Mouse (Mus musculus): Measurements from ENCODE around the gene Pkp1. TPM values are rescaled to one million over a fixed set of nuclear protein-coding genes. Genes with fewer than 3 reads are reported as not detected.

Pkp1 gene
- polyA plus RNA-seq, 1 experiment from 2014 or later = 14.7 TPM

DNA sequence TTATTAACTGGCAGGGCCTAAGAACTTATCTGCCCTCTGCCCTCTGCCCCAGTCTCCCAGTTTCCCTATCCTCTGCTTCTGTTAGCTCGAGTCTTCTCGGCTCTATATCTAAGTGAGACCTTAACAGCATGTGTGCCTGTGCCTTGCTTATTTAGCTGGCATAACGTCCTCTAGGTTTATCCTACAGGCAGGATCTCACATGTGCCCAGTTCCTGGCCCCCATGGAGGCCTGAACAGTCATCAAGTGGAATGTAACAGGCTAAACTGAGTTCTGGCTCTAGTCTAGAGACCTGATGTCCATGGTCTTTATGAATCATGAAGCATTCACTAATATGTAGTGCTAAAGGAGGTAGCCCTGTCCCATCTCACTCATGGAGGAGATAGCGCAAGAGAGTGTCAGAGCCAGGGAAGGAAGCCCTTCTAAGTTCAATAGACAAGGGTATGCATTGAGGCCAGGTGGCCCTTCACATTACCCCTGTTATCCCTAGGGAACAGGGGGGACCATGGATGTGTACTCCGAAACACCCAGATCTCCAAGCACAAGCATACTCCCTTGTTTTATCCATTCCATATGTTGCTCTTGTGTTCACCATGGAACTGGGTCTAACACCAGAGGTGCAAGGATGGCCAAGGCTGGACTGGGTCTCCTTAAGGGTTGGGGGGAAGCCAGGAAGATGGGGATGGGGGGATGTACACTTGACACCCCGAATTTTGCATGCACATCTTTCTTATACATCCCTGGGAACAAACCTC, 64.2 kb downstream of the Pkp1 start:
- Histone ChIP-seq H3K4me1 (peaks cover 11% of the 10 kb centered on the region), H3K27me3 (no peaks in the 10 kb centered on the region), H3K27ac (no peak overlapping the region), H3K9me3 (no peaks in the 10 kb centered on the region), H3K4me3 (no peak overlapping the region), H3K36me3 (no peaks in the 10 kb centered on the region), H3K4me2 (no peak overlapping the region), H3K9ac (no peak overlapping the region)
- WGBS = 83% methylated on average over 6 of the region's 6 CpGs
- ATAC-seq (ENCODE audit: insufficient number of reproducible peaks, insufficient read depth, low FRiP score, low TSS enrichment, low read depth) = no peak

- no peak for ATAC-seq (ENCODE audit: insufficient number of reproducible peaks, insufficient read depth, low FRiP score, low TSS enrichment, low read depth)
- 79% methylated on average over 4 of the region's 4 CpGs for WGBS
- H3K4me3 ChIP-seq = no peak overlapping the region
- H3K27ac ChIP-seq = no peak overlapping the region
- H3K27me3 ChIP-seq = no peaks in the 10 kb centered on the region
- no peak overlapping the region for H3K4me2 ChIP-seq
- H3K4me1 ChIP-seq = peaks cover 11% of the 10 kb centered on the region
- no peaks in the 10 kb centered on the region for H3K36me3 ChIP-seq
- no peaks in the 10 kb centered on the region for H3K9me3 ChIP-seq
- no peak overlapping the region for H3K9ac ChIP-seq
These were observed 65.8 kb downstream of the Pkp1 start for GRCm38 (mm10) chr1:135853200-135853599.

DNA sequence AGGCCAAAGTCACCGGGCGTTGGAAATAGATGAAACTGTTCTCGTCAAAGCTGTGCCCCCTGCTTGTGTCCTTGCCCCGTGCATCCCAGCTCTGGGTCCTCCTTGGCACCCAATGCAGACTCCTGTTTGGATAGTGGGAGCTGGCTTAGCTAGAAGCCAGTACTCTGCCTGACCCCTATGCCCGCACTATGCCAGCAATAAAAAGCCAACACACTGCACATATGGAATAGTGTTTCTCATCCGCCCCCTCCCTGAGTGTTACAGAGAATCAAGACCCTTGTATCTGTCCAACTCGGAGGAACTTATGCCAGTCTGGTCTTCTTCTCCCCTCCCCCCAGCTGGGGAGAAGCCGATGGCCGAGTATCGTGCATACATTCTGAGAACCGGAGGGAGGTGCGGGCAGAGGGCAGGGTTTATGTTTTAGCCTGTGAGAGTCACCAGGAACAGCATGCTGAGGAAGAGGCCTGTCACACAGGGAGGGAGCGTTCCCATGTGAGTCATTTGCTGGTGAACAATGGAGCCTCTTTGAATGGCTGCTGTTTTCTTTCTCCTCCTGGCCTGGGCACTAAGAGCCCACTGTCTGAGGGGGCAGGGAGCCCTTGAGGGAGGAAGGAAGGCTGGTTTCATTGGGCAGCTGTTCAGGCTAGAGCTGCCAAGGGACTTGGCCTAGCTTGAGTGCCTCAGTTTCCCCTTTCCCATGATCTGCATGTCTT, 66.8 kb downstream of the Pkp1 start:
- Histone ChIP-seq H3K9me3 (no peaks in the 10 kb centered on the region), H3K9ac (no peak overlapping the region), H3K4me2 (no peak overlapping the region), H3K27ac (no peak overlapping the region), H3K36me3 (no peaks in the 10 kb centered on the region), H3K27me3 (no peaks in the 10 kb centered on the region), H3K4me1 (peaks cover 11% of the 10 kb centered on the region), H3K4me3 (no peak overlapping the region)
- WGBS = 47% methylated on average over 13 of the region's 13 CpGs
- ATAC-seq (ENCODE audit: insufficient number of reproducible peaks, insufficient read depth, low FRiP score, low TSS enrichment, low read depth) = no peak

DNA sequence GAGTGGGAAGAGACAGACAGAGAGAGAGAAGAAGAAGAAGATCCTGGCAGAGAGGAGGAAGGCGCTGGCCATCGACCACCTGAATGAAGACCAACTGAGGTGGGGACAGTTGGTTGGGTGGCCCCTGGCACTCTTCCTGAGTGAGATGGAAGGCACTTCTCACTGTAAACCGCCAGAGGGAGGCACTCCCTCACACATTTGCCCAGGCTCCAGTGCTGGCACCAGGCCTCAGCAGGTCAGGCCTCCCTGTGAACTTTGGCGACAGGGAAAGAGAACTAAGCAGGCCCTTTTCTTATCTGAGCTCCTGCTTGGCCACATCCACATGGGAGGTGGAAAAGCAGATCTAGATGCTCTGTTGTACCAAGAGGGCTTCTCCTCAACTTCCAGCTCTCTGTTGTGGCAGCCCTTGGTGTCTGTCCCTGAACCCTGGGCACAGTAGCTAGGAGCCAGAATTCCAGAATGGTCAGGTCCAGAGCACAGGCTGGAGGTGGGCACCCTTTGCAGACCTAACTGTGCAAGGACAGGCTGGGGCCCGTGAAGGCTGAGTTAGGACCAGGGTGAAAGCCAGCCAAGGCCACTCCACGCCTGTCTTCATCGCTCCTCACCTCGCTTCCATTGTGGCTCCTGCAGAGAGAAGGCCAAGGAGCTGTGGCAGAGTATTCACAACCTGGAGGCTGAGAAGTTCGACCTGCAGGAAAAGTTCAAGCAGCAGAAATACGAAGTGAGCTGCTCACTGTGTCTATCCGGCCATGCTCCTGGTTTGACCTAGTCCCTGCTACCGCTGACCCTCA, 68.1 kb downstream of the Pkp1 start:
- H3K36me3 ChIP-seq = no peaks in the 10 kb centered on the region
- WGBS = 75% methylated on average over 12 of the region's 12 CpGs
- H3K4me2 ChIP-seq = no peak overlapping the region
- peaks cover 11% of the 10 kb centered on the region for H3K4me1 ChIP-seq
- no peak overlapping the region for H3K9ac ChIP-seq
- H3K9me3 ChIP-seq = no peaks in the 10 kb centered on the region
- no peak; the same call in 1 of the 2 replicates for ATAC-seq (ENCODE audit: insufficient number of reproducible peaks, insufficient read depth, low FRiP score, low TSS enrichment, low read depth)
- no peak overlapping the region for H3K4me3 ChIP-seq
- no peaks in the 10 kb centered on the region for H3K27me3 ChIP-seq
- no peak overlapping the region for H3K27ac ChIP-seq

DNA sequence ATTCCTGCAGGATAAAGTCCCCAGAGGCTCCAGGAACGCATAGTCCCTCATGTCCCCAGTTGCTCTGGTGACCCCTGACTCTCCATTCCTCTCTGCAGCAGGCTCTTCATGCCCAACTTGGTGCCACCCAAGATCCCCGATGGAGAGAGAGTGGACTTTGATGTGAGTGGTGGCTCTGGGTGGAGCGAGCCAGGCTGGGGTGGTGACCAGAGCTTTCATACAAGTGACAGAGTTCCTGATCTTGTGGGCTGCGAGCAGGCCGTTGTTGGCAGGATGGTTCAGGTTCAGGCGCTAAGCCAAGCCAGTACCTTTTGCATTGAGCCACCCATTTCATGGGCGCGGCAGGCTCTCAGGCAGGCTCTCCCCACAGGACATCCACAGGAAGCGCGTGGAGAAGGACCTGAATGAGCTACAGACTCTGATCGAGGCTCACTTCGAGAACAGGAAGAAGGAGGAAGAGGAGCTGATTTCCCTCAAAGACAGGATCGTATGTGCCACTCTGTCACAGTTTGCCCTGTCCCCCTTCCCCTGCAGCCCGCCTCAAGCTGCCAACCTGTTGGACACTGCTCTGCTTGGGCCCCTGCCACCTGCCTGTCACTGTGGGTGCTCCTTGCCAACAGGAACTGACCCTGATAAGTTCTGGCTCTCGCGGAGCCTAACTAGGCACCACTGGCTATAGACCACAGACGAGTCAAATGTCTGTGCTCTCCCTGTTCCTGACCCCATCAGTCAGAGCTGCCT, 71.2 kb downstream of the Pkp1 start:
- Histone ChIP-seq H3K4me1 (peaks cover 11% of the 10 kb centered on the region), H3K9ac (no peak overlapping the region), H3K36me3 (no peaks in the 10 kb centered on the region), H3K27ac (no peak overlapping the region), H3K9me3 (no peaks in the 10 kb centered on the region), H3K4me3 (no peak overlapping the region), H3K27me3 (no peaks in the 10 kb centered on the region), H3K4me2 (no peak overlapping the region)
- whole genome bisulfite sequencing = 82% methylated on average over 17 of the region's 17 CpGs
- ATAC-seq (ENCODE audit: insufficient number of reproducible peaks, insufficient read depth, low FRiP score, low TSS enrichment, low read depth) = no peak

- ATAC-seq (ENCODE audit: insufficient number of reproducible peaks, insufficient read depth, low FRiP score, low TSS enrichment, low read depth) = no peak
- H3K36me3 ChIP-seq = no peaks in the 10 kb centered on the region
- no peak overlapping the region for H3K9ac ChIP-seq
- no peak overlapping the region for H3K4me3 ChIP-seq
- H3K27me3 ChIP-seq = no peaks in the 10 kb centered on the region
- no peak overlapping the region for H3K4me2 ChIP-seq
- WGBS = 28% methylated on average over 6 of the region's 6 CpGs
- H3K4me1 ChIP-seq = peaks cover 6% of the 10 kb centered on the region
- H3K27ac ChIP-seq = no peak overlapping the region
- no peaks in the 10 kb centered on the region for H3K9me3 ChIP-seq
These were observed 71.9 kb downstream of the Pkp1 start for GRCm38 (mm10) chr1:135847139-135847562.

- no peak overlapping the region for H3K4me2 ChIP-seq
- H3K4me1 ChIP-seq = peaks cover under 1% of the 10 kb centered on the region; the same call in 1 of the 2 replicates
- no peak overlapping the region for H3K9ac ChIP-seq
- 68% methylated on average over 5 of the region's 5 CpGs for WGBS
- no peak overlapping the region for H3K4me3 ChIP-seq
- no peak for ATAC-seq (ENCODE audit: insufficient number of reproducible peaks, insufficient read depth, low FRiP score, low TSS enrichment, low read depth)
- H3K36me3 ChIP-seq = no peaks in the 10 kb centered on the region
- H3K9me3 ChIP-seq = no peaks in the 10 kb centered on the region
- H3K27me3 ChIP-seq = no peaks in the 10 kb centered on the region
- no peak overlapping the region for H3K27ac ChIP-seq
These were observed 72.4 kb downstream of the Pkp1 start for GRCm38 (mm10) chr1:135846632-135847031.

DNA sequence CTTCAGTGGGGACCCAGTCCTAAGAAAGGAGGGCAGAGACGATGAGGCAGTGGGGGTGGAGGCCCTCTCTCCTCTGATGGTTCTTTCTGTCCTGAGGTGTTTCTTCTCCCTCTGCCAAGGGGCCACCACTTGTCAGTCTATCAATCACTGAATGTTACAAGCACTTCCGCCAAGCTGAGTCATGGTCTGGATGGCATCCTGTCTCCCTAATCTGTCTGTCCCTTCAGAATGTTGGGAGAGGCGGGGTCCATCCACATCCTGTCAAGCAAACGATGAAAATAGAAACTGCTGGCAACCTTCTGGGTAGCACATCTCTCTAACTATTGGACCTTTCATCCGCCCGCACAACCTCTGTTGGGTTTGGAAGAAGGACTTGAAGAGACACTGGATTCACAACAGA, 74.5 kb downstream of the Pkp1 start:
- no peaks in the 10 kb centered on the region for H3K36me3 ChIP-seq
- H3K4me1 ChIP-seq = no peaks in the 10 kb centered on the region
- H3K9me3 ChIP-seq = no peaks in the 10 kb centered on the region
- WGBS = 71% methylated on average over 6 of the region's 6 CpGs
- H3K27ac ChIP-seq = no peak overlapping the region
- no peak overlapping the region for H3K4me3 ChIP-seq
- H3K4me2 ChIP-seq = no peak overlapping the region
- no peaks in the 10 kb centered on the region for H3K27me3 ChIP-seq
- no peak overlapping the region for H3K9ac ChIP-seq
- ATAC-seq (ENCODE audit: insufficient number of reproducible peaks, insufficient read depth, low FRiP score, low TSS enrichment, low read depth) = no peak

GRCm38 (mm10) chr1:135843519-135844262, 75.3 kb downstream of the Pkp1 start:
- Histone ChIP-seq H3K36me3 (no peaks in the 10 kb centered on the region), H3K9me3 (no peaks in the 10 kb centered on the region), H3K4me1 (no peaks in the 10 kb centered on the region), H3K4me2 (no peak overlapping the region), H3K27ac (no peak overlapping the region), H3K27me3 (no peaks in the 10 kb centered on the region), H3K9ac (no peak overlapping the region), H3K4me3 (no peak overlapping the region)
- WGBS = 83% methylated on average over 10 of the region's 10 CpGs
- no peak for ATAC-seq (ENCODE audit: insufficient number of reproducible peaks, insufficient read depth, low FRiP score, low TSS enrichment, low read depth)

DNA sequence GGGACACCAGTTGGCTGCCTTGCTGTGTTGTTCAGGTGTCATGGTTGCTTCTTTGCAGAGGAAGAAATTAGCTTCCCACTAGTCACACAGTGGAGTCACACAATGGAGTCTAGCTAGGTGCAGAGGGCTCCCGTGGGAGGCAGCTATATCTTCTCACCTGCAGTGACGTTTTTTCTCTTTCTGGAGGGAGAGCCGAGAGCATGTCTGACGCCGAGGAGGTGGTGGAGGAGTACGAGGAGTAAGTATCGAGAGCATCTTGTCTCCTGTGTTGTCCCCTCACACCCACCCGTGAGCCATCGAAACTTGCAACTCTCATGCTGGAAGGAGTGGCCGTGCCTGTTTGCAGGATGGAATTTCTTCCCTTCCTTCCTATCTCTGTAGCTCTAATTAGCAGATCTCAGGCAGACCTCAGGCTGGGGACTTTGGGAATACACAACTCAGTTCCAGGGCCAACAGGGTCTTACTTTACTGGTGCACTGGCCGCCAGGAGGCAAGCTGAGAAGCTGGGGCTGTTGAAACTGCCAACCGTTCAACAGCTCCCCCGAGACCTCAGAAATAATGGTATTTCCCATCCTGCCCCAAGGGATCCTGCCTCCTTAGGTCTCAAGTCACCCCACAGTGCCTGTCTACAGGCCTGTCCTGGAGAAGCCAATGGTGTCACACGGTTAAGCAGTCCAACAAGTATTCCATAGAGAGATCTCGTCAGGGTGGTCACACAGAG, 78.2 kb downstream of the Pkp1 start:
- 60% methylated on average over 15 of the region's 15 CpGs for WGBS
- no peak overlapping the region for H3K4me2 ChIP-seq
- no peaks in the 10 kb centered on the region for H3K9me3 ChIP-seq
- H3K4me1 ChIP-seq = peaks cover 6% of the 10 kb centered on the region; the same call in 1 of the 2 replicates
- H3K36me3 ChIP-seq = no peaks in the 10 kb centered on the region
- H3K27ac ChIP-seq = no peak overlapping the region
- H3K27me3 ChIP-seq = no peaks in the 10 kb centered on the region
- no peak for ATAC-seq (ENCODE audit: insufficient number of reproducible peaks, insufficient read depth, low FRiP score, low TSS enrichment, low read depth)
- no peak overlapping the region for H3K4me3 ChIP-seq
- no peak overlapping the region for H3K9ac ChIP-seq
